Mouse (Mus musculus) liver, adult 2 months (tissue): ENCODE measurements around the gene Elf3.

Source experiments
- CTCF ChIP-seq: fragments of 200-500 bp; IDR thresholded peaks from 2 replicates; pipeline ENCODE4 v1.5.1; 2011; ENCODE audit warnings: low read depth, low read length, control low read depth
- POLR2A ChIP-seq: fragments of 200-500 bp; IDR thresholded peaks from 2 replicates; pipeline ENCODE4 v1.6.1; 2011; ENCODE audit warnings: low read length, control low read depth; ENCODE audit not compliant: insufficient read depth; ENCODE audit errors: extremely low read depth

GRCm38 (mm10) chr1:135290908-135291307 is 32.5 kb upstream of the Elf3 start:
- no peak for TF ChIP-seq CTCF
- no peak for TF ChIP-seq POLR2A
